Mouse (Mus musculus) monocyte, adult 5-6 weeks (primary cell): ENCODE measurements around the gene Ccnb1. TPM values are rescaled to one million over a fixed set of nuclear protein-coding genes. Genes with fewer than 3 reads are reported as not detected.
"Not testable (repeated sequence)": the region's sequence is repeated elsewhere in the genome, so short reads cannot be mapped to it uniquely, and the experiment has no call there.

ENCODE experiments used
- ATAC-seq: fragments of 153-309, 156-312 bp; replicated peaks from 2 replicates; pipeline ENCODE4 v1.8.0; 2017; ENCODE audit warnings: mild to moderate bottlenecking; ENCODE audit not compliant: low TSS enrichment, insufficient number of reproducible peaks, severe bottlenecking, poor library complexity, low FRiP score
- total RNA-seq: library from RNA; stranded (forward); fragments of 200-1000, 200-491, 200-594 nt; gene quantifications from 3 replicates; pipeline ENCODE4 v1.2.3, GENCODE M21; 2017

Gene Ccnb1
- total RNA-seq, 1 experiment from 2014 or later: 1.5 TPM

GRCm38 (mm10) chr13:100776056-100776419, 10.3 kb downstream of the Ccnb1 start:
- no peak for ATAC-seq

DNA sequence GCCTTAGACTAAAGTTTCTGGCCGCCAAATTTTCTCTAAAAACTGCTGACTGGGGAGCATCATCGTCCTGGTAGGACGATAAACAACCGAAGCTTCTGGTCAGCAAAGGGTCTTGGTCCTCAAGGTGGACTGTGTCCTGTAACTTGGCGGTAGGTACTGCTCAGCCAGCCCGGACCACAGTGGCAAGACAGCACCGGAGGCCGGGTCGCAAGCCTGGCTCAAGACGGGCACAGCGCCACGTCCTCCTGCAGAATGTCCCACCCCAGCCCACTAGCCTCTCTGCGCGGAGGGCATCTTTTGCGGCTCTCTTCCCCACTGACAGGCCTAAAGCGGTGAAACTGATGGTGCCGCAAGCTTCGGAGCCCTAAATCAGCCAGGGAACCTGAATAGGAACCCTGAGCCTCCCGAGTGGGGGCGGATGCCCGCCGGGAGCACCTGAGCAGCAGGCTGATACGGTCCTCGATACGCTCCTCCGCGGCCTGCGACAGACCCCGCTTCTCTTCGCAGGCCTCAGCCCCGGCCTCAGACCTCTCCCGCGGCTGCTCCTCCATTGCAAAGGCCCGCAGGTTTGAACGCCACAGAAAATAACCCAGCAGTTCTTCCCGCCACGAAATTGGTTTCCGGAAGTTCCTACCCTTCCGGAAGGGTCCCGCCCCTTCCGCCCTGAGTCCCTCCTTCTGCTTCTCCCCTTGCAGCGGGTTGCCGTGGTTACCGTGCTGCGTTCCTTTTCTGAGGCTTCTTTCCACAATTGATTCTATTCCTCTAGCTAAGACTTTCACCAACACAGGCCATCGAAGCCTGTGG, 10.9 kb downstream of the Ccnb1 start, which contains the start of gene Cenph:
Gene Cenph, minus strand, starts transcription at position 648 of the 804 bp plus-strand sequence.
- ATAC-seq: peak; percentile 96

DNA sequence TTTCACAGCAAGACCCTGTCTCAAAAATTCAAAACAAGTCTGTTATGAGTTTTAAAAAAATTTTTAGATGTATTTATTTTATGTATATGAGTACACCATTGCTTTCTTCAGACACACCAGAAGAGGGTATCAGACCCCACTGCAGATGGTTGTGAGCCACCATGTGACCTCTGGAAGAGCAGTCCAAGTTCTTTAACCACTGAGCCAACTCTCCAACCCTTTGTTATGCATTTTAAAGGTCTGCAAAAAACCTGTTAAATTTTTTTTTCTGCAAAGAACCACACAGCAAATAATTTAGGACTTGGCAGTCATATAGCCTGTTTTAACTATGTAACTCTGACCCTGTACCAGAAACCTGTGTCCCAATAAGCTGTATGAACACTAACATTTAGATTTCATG, 11.7 kb downstream of the Ccnb1 start:
- ATAC-seq: no peak

DNA sequence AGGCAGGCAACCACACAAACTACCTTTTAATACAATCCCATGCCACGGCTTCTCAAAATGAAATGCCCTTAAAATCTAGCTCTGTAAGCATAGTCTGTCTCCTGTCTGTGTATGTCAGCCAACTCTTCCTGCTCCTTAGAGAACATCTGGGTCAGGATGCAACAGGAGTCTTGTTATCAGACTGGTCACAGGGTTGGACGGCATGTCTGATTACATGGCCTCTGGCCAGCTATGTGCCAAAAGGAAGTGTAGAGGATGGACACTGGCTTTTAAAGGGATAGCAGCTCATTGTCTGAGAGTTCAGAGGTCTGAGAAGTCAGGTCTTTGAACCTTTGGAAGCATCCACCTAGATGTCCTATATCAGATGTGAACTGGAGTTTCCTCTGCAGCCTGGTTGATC, 31.0 kb downstream of the Ccnb1 start:
- no peak for ATAC-seq

- ATAC-seq: no peak
Measured at GRCm38 (mm10) chr13:100754186-100754585, 32.2 kb downstream of the Ccnb1 start.

DNA sequence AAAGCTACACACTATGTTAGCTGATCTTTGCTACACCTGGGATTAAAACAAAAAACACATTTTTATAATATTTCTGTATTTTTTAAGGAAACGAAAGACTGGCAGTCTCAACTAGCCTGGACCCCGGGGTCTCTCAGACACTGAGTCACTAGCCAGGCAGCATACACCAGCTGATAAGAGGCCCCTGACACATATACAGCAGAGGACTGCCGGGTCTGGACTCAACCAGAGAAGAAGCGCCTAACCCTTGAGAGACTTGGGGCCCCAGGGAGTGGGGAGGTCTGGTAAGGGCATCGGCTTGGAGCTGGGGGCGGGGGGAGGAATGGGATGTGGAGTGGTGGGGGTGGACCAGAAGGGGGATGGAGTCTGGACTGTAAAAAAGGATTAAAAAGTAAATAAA, 33.4 kb downstream of the Ccnb1 start:
- no peak for ATAC-seq

GRCm38 (mm10) chr13:100752529-100752928, 33.8 kb downstream of the Ccnb1 start:
- no peak for ATAC-seq

- ATAC-seq: no peak
Measured at GRCm38 (mm10) chr13:100751402-100751801, 35.0 kb downstream of the Ccnb1 start.

DNA sequence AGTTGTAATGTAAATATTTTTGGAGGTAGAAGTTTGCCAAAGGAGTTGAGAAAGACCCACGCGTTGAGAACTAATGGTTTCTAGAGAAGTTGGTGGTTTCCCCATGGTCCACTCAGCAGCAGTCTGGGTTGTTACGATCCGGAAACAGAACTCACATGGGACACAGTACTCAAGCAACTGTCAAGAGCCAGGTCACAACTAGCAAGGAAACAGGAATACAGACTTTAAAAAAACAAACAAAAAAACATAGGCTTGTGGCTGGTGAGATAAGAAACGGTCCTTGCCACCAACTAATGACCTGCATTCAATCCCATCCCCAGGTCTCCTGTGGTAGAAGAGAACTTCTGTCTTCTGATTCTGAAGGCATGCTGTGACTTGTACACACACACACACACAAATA, 35.6 kb downstream of the Ccnb1 start:
- no peak for ATAC-seq

DNA sequence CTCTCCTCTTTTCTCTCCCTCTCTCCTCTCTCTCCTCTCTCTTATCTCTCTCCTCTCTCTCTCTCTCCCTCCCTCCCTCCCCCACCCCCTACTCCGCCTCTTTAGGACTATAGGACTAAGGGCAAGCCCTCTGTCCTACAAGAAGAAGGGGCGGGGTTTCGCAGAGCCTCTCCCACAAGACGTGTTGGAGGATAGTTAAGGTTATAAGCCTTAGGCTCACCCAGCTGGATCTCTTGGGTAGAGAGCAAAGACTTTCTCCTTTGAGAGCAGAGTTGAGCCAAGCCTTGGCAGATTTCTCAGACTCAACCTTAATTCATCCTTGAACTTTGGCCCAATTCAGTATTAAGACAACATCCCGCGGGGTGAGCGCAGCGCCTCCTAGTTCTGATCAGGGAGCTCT, 37.7 kb downstream of the Ccnb1 start:
- no peak for ATAC-seq

- ATAC-seq: no peak
Measured at GRCm38 (mm10) chr13:100746090-100746489, 40.3 kb downstream of the Ccnb1 start.

GRCm38 (mm10) chr13:100744036-100744744, 42.2 kb downstream of the Ccnb1 start, which contains the start of gene Mrps36:
Gene Mrps36 (minus strand): TSS chr13:100744659.
- ATAC-seq: peak; percentile 94

DNA sequence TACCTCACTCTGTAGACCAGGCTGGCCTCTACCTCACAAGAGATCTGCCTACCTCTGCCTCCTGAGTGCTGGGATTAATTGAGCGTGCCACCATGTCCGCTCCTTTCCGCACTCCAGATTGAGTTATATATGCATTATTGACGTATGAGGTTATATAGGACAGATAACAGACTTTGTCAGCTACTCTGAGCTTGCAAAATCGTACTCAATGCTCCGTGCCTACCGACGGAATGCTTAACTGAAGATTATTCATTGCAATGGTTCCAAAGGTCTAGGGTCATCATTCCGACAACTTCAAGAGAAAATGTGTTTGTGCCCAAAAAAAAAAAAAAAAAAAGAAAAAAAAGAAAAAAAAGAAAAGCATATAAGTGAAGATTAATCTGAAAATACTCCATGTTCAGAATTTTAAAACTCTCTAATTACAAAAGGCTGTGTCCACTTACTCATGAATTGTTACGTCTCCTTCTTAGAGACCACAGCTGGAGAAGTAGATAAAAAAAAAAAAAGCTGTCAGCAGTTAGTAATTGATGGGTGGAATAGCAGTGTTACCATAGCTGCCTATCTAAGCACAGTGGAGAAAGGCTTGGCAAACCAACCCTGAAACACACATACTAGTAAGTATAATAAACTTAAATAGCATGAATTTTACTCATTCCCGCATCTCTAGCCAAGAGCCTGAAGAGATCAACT, 42.9 kb downstream of the Ccnb1 start:
- ATAC-seq: no peak

DNA sequence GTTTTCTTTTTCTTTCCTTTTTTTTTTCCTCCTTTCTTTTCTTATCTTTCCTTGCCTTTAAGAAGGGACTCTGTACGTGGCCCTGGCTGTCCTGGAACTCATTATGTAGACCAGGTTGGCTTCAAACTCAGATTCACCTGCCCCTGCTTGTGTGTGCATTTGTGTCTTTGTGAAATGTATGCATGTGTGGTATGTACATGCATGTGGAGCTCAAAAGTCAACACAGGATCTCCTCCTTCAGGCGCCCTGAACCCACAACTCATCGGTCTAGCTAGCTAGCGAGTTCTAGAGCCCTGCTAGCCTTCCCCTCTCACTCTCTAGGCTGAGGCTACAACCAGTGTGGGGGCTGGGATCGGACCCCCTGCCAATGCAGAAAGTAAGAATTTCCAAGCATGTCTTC, 43.5 kb downstream of the Ccnb1 start:
- ATAC-seq: no peak

- no peak for ATAC-seq
Measured at GRCm38 (mm10) chr13:100732756-100733155, 53.6 kb downstream of the Ccnb1 start.

- ATAC-seq: not testable (repeated sequence)
Measured at GRCm38 (mm10) chr13:100731462-100732046, 54.8 kb downstream of the Ccnb1 start.

- ATAC-seq: peak; percentile 100
Measured at GRCm38 (mm10) chr13:100730861-100731176, 55.6 kb downstream of the Ccnb1 start, which contains the start of gene Cdk7. Gene Cdk7 (minus strand): TSS chr13:100730939.

GRCm38 (mm10) chr13:100730153-100730860, 56.1 kb downstream of the Ccnb1 start:
- peak; percentile 54 for ATAC-seq
